Comparison of ENCODE assay signal across 8 mouse cellular contexts in genomic region chr7:70331243-70332063, GRCm38 (mm10). TPM values are rescaled to one million over a fixed set of nuclear protein-coding genes. Genes with fewer than 3 reads are reported as not detected.
DNase-seq lines count a peak whose midpoint lies in the region; ATAC-seq and TF ChIP-seq lines count a peak whose summit lies in the region.

No protein-coding gene starts in this region.

- no peaks in the 10 kb centered on the region for H3K27me3 ChIP-seq in Patski
- peaks cover 84% of the 10 kb centered on the region for H3K27me3 ChIP-seq in heart, embryonic 16.5 days (ENCODE audit: control insufficient read depth, insufficient read depth, low read length)

- H3K4me3 ChIP-seq in heart, embryonic 16.5 days (ENCODE audit: low read length): peak overlapping the region; percentile 47

- under 1% methylated on average over 48 of the region's 48 CpGs for WGBS in heart, embryonic 16.5 days

- peak overlapping the region; percentile 72 for H3K4me2 ChIP-seq in heart, embryonic 16.5 days (ENCODE audit: low read depth, low read length)

- H3K27ac ChIP-seq in heart, embryonic 16.5 days (ENCODE audit: low read length): no peak overlapping the region

- TF ChIP-seq CTCF in Patski (IDR thresholded peaks at IDR 0.05): no peak

- in situ Hi-C loops in Patski (cut with MboI; ENCODE audit: low pct_unique_long_range_greater_than_20kb): loop anchor here (10.0 kb wide), 2 partner anchors 517 to 747 kb away; no protein-coding TSS in a partner anchor

- POLR2A ChIA-PET in Patski (lab: Charles Lee): interaction anchor here (1.0 kb wide), 1 partner anchor 20 kb away, joined by 3 read pairs; no protein-coding TSS in a partner anchor

- H3K36me3 ChIP-seq in heart, embryonic 16.5 days (ENCODE audit: control insufficient read depth, insufficient read depth): no peaks in the 10 kb centered on the region

- peak overlapping the region; percentile 53 for H3K9ac ChIP-seq in heart, embryonic 16.5 days (ENCODE audit: low read length)

- no peaks in the 10 kb centered on the region for H3K9me3 ChIP-seq in heart, embryonic 16.5 days (replicated peaks; ENCODE audit: control insufficient read depth, low read length)

- ATAC-seq in Patski: peak; percentile 82
- peak; percentile 57 for ATAC-seq in common myeloid progenitor, adult 5-6 weeks (replicated peaks; ENCODE audit: low read depth, poor library complexity, severe bottlenecking)
- 0 out of 2 replicates have a peak, but pooled peaks have one; percentile 32 for ATAC-seq in heart, embryonic 16.5 days (replicated peaks; ENCODE audit: extremely low read depth, insufficient read depth, low FRiP score)

- CTCF ChIA-PET in Patski (lab: Charles Lee): no interaction called here

- DNase-seq in Patski (ENCODE audit: low read depth, low spot score): no peak
- peak; percentile 85 to 88 for DNase-seq in kidney, postnatal 36 days
- DNase-seq in mesoderm, embryonic 11.5 days (ENCODE audit: low read depth, low spot score): peak; percentile 86
- peak; percentile 69 for DNase-seq in urinary bladder, adult 2 months (ENCODE audit: low spot score)
- DNase-seq in cerebellum, adult 11-12 months: no peak
- no peak for DNase-seq in layer of hippocampus, adult 18-20 months (ENCODE audit: low spot score in 2 of 2)

- peaks cover 8% of the 10 kb centered on the region for H3K4me1 ChIP-seq in heart, embryonic 16.5 days (ENCODE audit: control insufficient read depth, insufficient read depth, low read length)

RNA-seq across cellular contexts. Expression of gene Nr2f2, which starts 35.1 kb away (rescaled TPM):
- polyA plus RNA-seq in Patski (2021): 37.5 TPM
- total RNA-seq in common myeloid progenitor, adult 5-6 weeks (2017): not detected in 2 replicates
- 15.4 and 20.0 TPM in 2 replicates for polyA plus RNA-seq in heart, embryonic 16.5 days (2015; fragmentation: Nextera tagmentation; extraction: Ambion mirVana)
- 118 and 128 TPM in 2 replicates for polyA plus RNA-seq in urinary bladder, adult 2 months (2012; rRNA removed)
- 10 to 100 TPM; 40.8 to 55.2 TPM for total RNA-seq in layer of hippocampus, adult 18-20 months (2021)

Comparison
In these comparisons a context has a peak if more than half of its experiments do, and no peak if none do; other contexts are left out.
1. ATAC-seq: peak in every context shown above with its lines; median percentile 82 in Patski; 57 in common myeloid progenitor, adult 5-6 weeks; 32 in heart, embryonic 16.5 days.
2. DNase-seq: peak in kidney, postnatal 36 days (2 of 2), mesoderm, embryonic 11.5 days (single experiment) and urinary bladder, adult 2 months (single experiment); none in Patski (single experiment), cerebellum, adult 11-12 months (single experiment) and layer of hippocampus, adult 18-20 months (0 of 2).